ENCODE assay signal across 8 mouse cellular contexts in the genomic region with DNA sequence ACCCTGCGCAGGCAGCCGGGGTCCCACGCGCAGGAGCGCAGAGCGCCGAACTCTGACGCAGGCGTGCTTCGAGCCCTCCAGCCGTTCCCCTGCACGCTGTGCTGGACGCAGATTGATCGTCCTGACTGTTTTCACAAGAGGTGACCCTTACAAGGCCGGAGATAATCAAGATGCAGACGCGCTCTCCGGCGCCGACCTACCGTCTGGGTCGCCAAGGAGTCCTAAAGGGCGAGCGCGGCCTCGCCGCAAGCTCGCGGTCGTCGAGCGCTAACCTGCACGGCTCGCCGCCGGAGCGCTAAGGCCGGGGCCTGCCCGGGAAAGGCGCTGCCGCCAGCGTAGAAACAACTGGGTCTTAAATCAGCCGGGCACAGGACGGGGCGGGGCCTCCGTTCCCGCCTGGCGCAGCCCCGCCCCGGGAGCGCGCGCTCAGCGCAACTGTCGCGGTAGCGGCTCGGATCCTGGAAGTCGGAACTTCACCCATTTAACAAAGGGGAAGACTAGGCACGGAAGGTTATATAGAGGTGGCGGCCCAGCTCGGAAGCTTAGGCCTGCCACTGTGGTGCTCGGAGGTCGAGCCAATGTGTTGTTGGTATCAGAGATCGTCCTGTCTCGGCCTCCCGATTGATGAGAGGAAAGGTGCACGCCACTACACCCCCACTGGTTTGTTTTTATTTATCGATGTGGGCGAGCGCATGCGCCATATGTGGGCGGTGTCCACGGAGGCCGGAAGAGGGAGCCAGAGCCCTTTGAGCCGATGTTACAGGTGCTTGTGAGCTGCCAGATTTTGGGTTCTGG. TPM values are rescaled to one million over a fixed set of nuclear protein-coding genes. Genes with fewer than 3 reads are reported as not detected.
A peak's percentile ranks its signal among the peaks of the same experiment; 100 is the strongest.
DNase-seq lines count a peak whose midpoint lies in the region; ATAC-seq and TF ChIP-seq lines count a peak whose summit lies in the region.

TSS of gene Haus4 (minus strand) at position 642 of the 795 bp plus-strand sequence.

- H3K9me3 ChIP-seq in G1E (replicated peaks), result no peaks in the 10 kb centered on the region; the same call in 1 of the 2 replicates
- H3K9me3 ChIP-seq in forebrain, embryonic 12.5 days, result no peaks in the 10 kb centered on the region
- no peaks in the 10 kb centered on the region for H3K9me3 ChIP-seq in heart, postnatal 0 days (replicated peaks; ENCODE audit: control insufficient read depth, low read length)
- no peaks in the 10 kb centered on the region for H3K9me3 ChIP-seq in neural tube, embryonic 14.5 days (ENCODE audit: control insufficient read depth, low read length)

- peak within 1 kb of the TSS; percentile 91 for H3K4me2 ChIP-seq in forebrain, embryonic 12.5 days
- H3K4me2 ChIP-seq in heart, postnatal 0 days (ENCODE audit: low read depth, low read length), result peak within 1 kb of the TSS; percentile 98
- peak within 1 kb of the TSS; percentile 67 for H3K4me2 ChIP-seq in neural tube, embryonic 14.5 days (ENCODE audit: low read depth, low read length)

- DNase-seq in G1E (ENCODE audit: low spot score), result peak; percentile 93
- peak; percentile 89 for DNase-seq in heart, postnatal 0 days (ENCODE audit: low spot score)
- peak; percentile 86 to 93 for DNase-seq in kidney, postnatal 36 days
- DNase-seq in lung, adult 18-20 months, result peak; percentile 83 to 87
- peak; percentile 89 for DNase-seq in testis, postnatal 10 days (ENCODE audit: low spot score)

- H3K27me3 ChIP-seq in G1E (ENCODE audit: insufficient read depth, low read length), result peaks cover 11% of the 10 kb centered on the region
- no peaks in the 10 kb centered on the region for H3K27me3 ChIP-seq in forebrain, embryonic 12.5 days
- no peaks in the 10 kb centered on the region for H3K27me3 ChIP-seq in heart, postnatal 0 days (ENCODE audit: control insufficient read depth, insufficient read depth, low read length)
- no peaks in the 10 kb centered on the region for H3K27me3 ChIP-seq in neural tube, embryonic 14.5 days (ENCODE audit: control insufficient read depth, insufficient read depth, low read length)

- peaks cover 34% of the 10 kb centered on the region for H3K36me3 ChIP-seq in G1E (replicated peaks)
- H3K36me3 ChIP-seq in forebrain, embryonic 12.5 days (replicated peaks), result peaks cover 9% of the 10 kb centered on the region
- H3K36me3 ChIP-seq in heart, postnatal 0 days (replicated peaks; ENCODE audit: control insufficient read depth, insufficient read depth, low read length), result peaks cover 21% of the 10 kb centered on the region
- H3K36me3 ChIP-seq in neural tube, embryonic 14.5 days (ENCODE audit: control insufficient read depth, insufficient read depth, low read length), result no peaks in the 10 kb centered on the region

- peak within 1 kb of the TSS; percentile 76 for H3K9ac ChIP-seq in forebrain, embryonic 12.5 days
- peak within 1 kb of the TSS; percentile 81 for H3K9ac ChIP-seq in heart, postnatal 0 days (replicated peaks; ENCODE audit: low read depth, low read length)
- peak within 1 kb of the TSS; percentile 68 for H3K9ac ChIP-seq in neural tube, embryonic 14.5 days (replicated peaks; ENCODE audit: low read depth, low read length)

- peak within 1 kb of the TSS; percentile 80 for H3K4me3 ChIP-seq in G1E (ENCODE audit: low read depth, low read length)
- peak within 1 kb of the TSS; percentile 58 for H3K4me3 ChIP-seq in forebrain, embryonic 12.5 days (replicated peaks)
- H3K4me3 ChIP-seq in heart, postnatal 0 days (ENCODE audit: low read depth, low read length), result peak within 1 kb of the TSS; percentile 82
- H3K4me3 ChIP-seq in neural tube, embryonic 14.5 days (ENCODE audit: low read depth, low read length), result peak within 1 kb of the TSS; percentile 59

- peak within 1 kb of the TSS; percentile 83 for H3K27ac ChIP-seq in forebrain, embryonic 12.5 days
- H3K27ac ChIP-seq in heart, postnatal 0 days (ENCODE audit: low read depth), result peak within 1 kb of the TSS; percentile 95
- peak within 1 kb of the TSS; percentile 52; the same call in 1 of the 2 replicates for H3K27ac ChIP-seq in neural tube, embryonic 14.5 days (ENCODE audit: low read depth, low read length)

- peaks cover 18% of the 10 kb centered on the region for H3K4me1 ChIP-seq in G1E (ENCODE audit: insufficient read depth, low read depth, low read length)
- H3K4me1 ChIP-seq in forebrain, embryonic 12.5 days, result peaks cover 11% of the 10 kb centered on the region
- H3K4me1 ChIP-seq in heart, postnatal 0 days (ENCODE audit: control insufficient read depth, insufficient read depth), result no peaks in the 10 kb centered on the region
- peaks cover 7% of the 10 kb centered on the region; the same call in 1 of the 2 replicates for H3K4me1 ChIP-seq in neural tube, embryonic 14.5 days (ENCODE audit: control insufficient read depth, insufficient read depth, low read length)

- under 1% methylated on average over 76 of the region's 76 CpGs for WGBS in forebrain, embryonic 12.5 days
- WGBS in heart, postnatal 0 days, result under 1% methylated on average over 76 of the region's 76 CpGs
- under 1% methylated on average over 75 of the region's 76 CpGs for WGBS in neural tube, embryonic 14.5 days

- TF ChIP-seq CTCF in G1E (IDR thresholded peaks at IDR 0.05; ENCODE audit: low read depth, low read length), result no peak
- TF ChIP-seq CTCF in heart, postnatal 0 days (IDR thresholded peaks at IDR 0.05; ENCODE audit: low read depth), result peak; percentile 66

- peak; percentile 91 for ATAC-seq in G1E (ENCODE audit: extremely low read depth, insufficient number of reproducible peaks, low FRiP score, poor library complexity, severe bottlenecking)
- peak; percentile 79 for ATAC-seq in cerebellum, adult (ENCODE audit: insufficient number of reproducible peaks, low FRiP score, low TSS enrichment)
- ATAC-seq in forebrain, embryonic 12.5 days (ENCODE audit: low FRiP score), result peak; percentile 93
- ATAC-seq in heart, postnatal 0 days (ENCODE audit: insufficient read depth, low read depth), result peak; percentile 95
- peak; percentile 94 for ATAC-seq in neural tube, embryonic 14.5 days (ENCODE audit: low read depth)

- no peak; the same call in 1 of the 2 replicates for TF ChIP-seq EP300 in heart, postnatal 0 days (IDR thresholded peaks at IDR 0.05; ENCODE audit: low read depth)

RNA-seq across cellular contexts. Expression of gene Haus4, which starts in this region (rescaled TPM):
- total RNA-seq in G1E (2014; fragmentation: Nextera tagmentation), result 42.7 and 46.4 TPM in 2 replicates
- total RNA-seq in G1E (2017), result 57.9 and 66.6 TPM in 2 replicates
- polyA plus RNA-seq in G1E (2012), result 46.1 and 60.3 TPM in 2 replicates
- polyA plus RNA-seq in forebrain, embryonic 12.5 days (2016; fragmentation: Nextera tagmentation; extraction: Ambion mirVana), result 43.5 and 47.5 TPM in 2 replicates
- 84.6 and 109 TPM in 2 replicates for total RNA-seq in heart, postnatal 0 days (2014; rRNA removed; ENCODE audit: low replicate concordance)
- 26.3 and 27.0 TPM in 2 replicates for polyA plus RNA-seq in heart, postnatal 0 days (2015; fragmentation: Nextera tagmentation; extraction: Ambion mirVana)
- polyA plus RNA-seq in neural tube, embryonic 14.5 days (2014; fragmentation: Nextera tagmentation; extraction: Ambion mirVana), result 22.0 and 23.0 TPM in 2 replicates

Comparison
In these comparisons a context has a peak if more than half of its experiments do, and no peak if none do; other contexts are left out.
1. Peak in every context shown above with its lines: DNase-seq, ATAC-seq, H3K4me3 ChIP-seq and H3K27ac ChIP-seq.